Mouse (Mus musculus) spleen, adult 2 months (tissue): ENCODE results near the gene Mpp5.

Source experiments
- CTCF ChIP-seq: fragments of 200-500 bp; IDR thresholded peaks from 2 replicates; pipeline ENCODE4 v1.5.1; 2011; ENCODE audit warnings: mild to moderate bottlenecking, inconsistent platforms; ENCODE audit not compliant: insufficient read depth, insufficient read length, insufficient replicate concordance; ENCODE audit errors: extremely low read depth
- POLR2A ChIP-seq: fragments of 200-500 bp; IDR thresholded peaks from 2 replicates; pipeline ENCODE4 v1.6.1; 2011; ENCODE audit warnings: low read depth, low read length, inconsistent platforms

- TF ChIP-seq CTCF (no peak), POLR2A (no peak)
Observed at GRCm38 (mm10) chr12:78777916-78778315, 29.2 kb downstream of the Mpp5 start.
